Mouse (Mus musculus): ENCODE measurements around the gene Gm5065. TPM values are rescaled to one million over a fixed set of nuclear protein-coding genes. Genes with fewer than 3 reads are reported as not detected.

Gene Gm5065
- not detected for total RNA-seq (2022)

GRCm38 (mm10) chr7:5350237-5350636, at the start of gene Gm5065:
TSS of gene Gm5065 (plus strand) at chr7:5350537.
- DNase-seq (ENCODE audit: low spot score in 2 of 2), result no peak

GRCm38 (mm10) chr7:5327511-5327910, 22.8 kb upstream of the Gm5065 start:
- DNase-seq (ENCODE audit: low spot score in 2 of 2), result no peak

GRCm38 (mm10) chr7:5350935-5351334, 598 bp downstream of the Gm5065 start, which contains the start of gene Nlrp2:
TSS of gene Nlrp2 (minus strand) at chr7:5351035.
- DNase-seq (ENCODE audit: low spot score in 2 of 2), result no peak

- DNase-seq (ENCODE audit: low spot score in 2 of 2), result no peak
Observed at GRCm38 (mm10) chr7:5363599-5363998, 13.3 kb downstream of the Gm5065 start.

GRCm38 (mm10) chr7:5366724-5367123, 16.4 kb downstream of the Gm5065 start:
- no peak for DNase-seq (ENCODE audit: low spot score in 2 of 2)

GRCm38 (mm10) chr7:5406201-5406600, 55.9 kb downstream of the Gm5065 start:
- DNase-seq (ENCODE audit: low spot score in 2 of 2), result no peak

Other genes with a start within 250 kb of the Gm5065 start
- gene Rfpl4, start 233.6 kb upstream of the Gm5065 start, total RNA-seq (2022), result not detected
- gene Rasl2-9, start 224.6 kb upstream of the Gm5065 start, total RNA-seq (2022), result 1 to 10 TPM; 2.1 to 2.9 (median 2.5) TPM
- gene Vmn1r55, start 200.9 kb upstream of the Gm5065 start, total RNA-seq (2022), result not detected
- not detected for gene Vmn1r56, start 153.8 kb upstream of the Gm5065 start, total RNA-seq (2022)
- gene Vmn1r57, start 132.0 kb upstream of the Gm5065 start, total RNA-seq (2022), result not detected
- gene Nlrp2, start 498 bp downstream of the Gm5065 start, total RNA-seq (2022), result not detected
- not detected for gene Vmn1r58, start 62.9 kb downstream of the Gm5065 start, total RNA-seq (2022)
- gene Vmn1r59, start 106.2 kb downstream of the Gm5065 start, total RNA-seq (2022), result not detected
- gene Vmn2r28, start 143.4 kb downstream of the Gm5065 start, total RNA-seq (2022), result not detected
- gene Vmn1r60, start 196.8 kb downstream of the Gm5065 start, total RNA-seq (2022), result not detected

Data from gastrocnemius, adult 8-10 months (tissue).